Mouse (Mus musculus): ENCODE results near the gene Prkn.

GRCm38 (mm10) chr17:11900300-11900699 is 1060.1 kb downstream of the Prkn start:
- TF ChIP-seq CTCF (IDR thresholded peaks at IDR 0.05; ENCODE audit: low read depth) (no peak), EP300 (IDR thresholded peaks at IDR 0.05; ENCODE audit: low read depth) (no peak)
